Mouse (Mus musculus) mammary gland, adult 2 months (tissue): ENCODE measurements around the gene Olfr538. TPM values are rescaled to one million over a fixed set of nuclear protein-coding genes. Genes with fewer than 3 reads are reported as not detected.

ENCODE experiments used
- polyA plus RNA-seq: library from polyadenylated mRNA; depleted of rRNA; stranded (reverse); fragments of >200 nt; gene quantifications from 2 replicates; pipeline ENCODE4 v1.2.3, GENCODE M21; 2012; ENCODE audit warnings: low replicate concordance; rRNA removed

Gene Olfr538
- not detected in 2 replicates for polyA plus RNA-seq

DNA sequence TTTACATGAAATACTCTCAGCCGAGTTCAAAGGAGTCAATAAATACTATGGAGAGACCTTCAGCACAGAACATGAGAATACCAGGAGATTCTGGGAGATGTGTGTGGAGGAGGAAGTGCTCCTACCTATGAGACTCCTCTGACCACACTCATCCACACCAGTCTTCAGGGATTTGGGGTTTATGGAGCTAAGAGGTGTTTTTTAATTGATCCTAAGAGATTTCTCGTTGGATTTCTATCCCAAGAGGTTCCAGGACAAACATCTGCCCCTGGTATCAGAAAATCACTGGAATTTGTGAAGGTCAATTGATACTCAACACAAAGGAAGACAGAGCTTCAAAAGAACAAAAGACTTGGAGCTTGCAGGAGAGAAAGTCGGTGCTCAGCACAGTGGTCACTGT, at the start of gene Olfr538:
TSS of gene Olfr538 (plus strand) at position 301 of the 400 bp plus-strand sequence.

DNA sequence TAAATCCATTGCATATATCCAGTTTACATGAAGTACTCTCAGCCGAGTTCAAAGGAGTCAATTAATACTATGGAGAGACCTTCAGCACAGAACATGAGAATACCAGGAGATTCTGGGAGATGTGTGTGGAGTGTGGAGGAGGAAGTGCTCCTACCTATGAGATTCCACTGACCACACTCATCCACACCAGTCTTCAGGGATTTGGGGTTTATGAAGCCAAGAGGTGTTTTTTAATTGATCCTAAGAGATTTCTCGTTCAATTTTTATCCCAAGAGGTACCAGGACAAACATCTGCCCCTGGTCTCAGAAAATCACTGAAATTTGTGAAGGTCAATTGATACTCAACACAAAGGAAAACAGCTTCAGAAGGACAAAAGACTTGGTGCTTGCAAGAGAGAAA, 33.3 kb downstream of the Olfr538 start, which contains the start of gene Olfr46:
TSS of gene Olfr46 (plus strand) at position 301 of the 400 bp plus-strand sequence.

Other genes with a start within 250 kb of the Olfr538 start
- gene Olfr525, start 247.0 kb upstream of the Olfr538 start, polyA plus RNA-seq, result not detected in 2 replicates
- not detected in 2 replicates for gene Olfr527, start 233.9 kb upstream of the Olfr538 start, polyA plus RNA-seq
- gene Olfr60, start 206.2 kb upstream of the Olfr538 start, polyA plus RNA-seq, result 1.1 and 1.2 TPM in 2 replicates
- gene Olfr530, start 191.6 kb upstream of the Olfr538 start, polyA plus RNA-seq, result not detected in 2 replicates
- gene Olfr531, start 165.0 kb upstream of the Olfr538 start, polyA plus RNA-seq, result not detected in 2 replicates
- gene Olfr532, start 146.2 kb upstream of the Olfr538 start, polyA plus RNA-seq, result not detected in 2 replicates
- gene Olfr533, start 104.5 kb upstream of the Olfr538 start, polyA plus RNA-seq, result not detected in 2 replicates
- gene Olfr535, start 83.7 kb upstream of the Olfr538 start, polyA plus RNA-seq, result not detected in 2 replicates
- not detected in 2 replicates for gene Olfr536, start 60.5 kb upstream of the Olfr538 start, polyA plus RNA-seq
- gene Olfr46, start 33.4 kb downstream of the Olfr538 start, polyA plus RNA-seq, result not detected in 2 replicates
- gene Olfr61, start 61.1 kb downstream of the Olfr538 start, polyA plus RNA-seq, result not detected in 2 replicates
- not detected in 2 replicates for gene Olfr53, start 78.6 kb downstream of the Olfr538 start, polyA plus RNA-seq
- gene Olfr539, start 92.0 kb downstream of the Olfr538 start, polyA plus RNA-seq, result not detected in 2 replicates
- not detected in 2 replicates for gene Olfr45, start 114.1 kb downstream of the Olfr538 start, polyA plus RNA-seq
- not detected in 2 replicates for gene Olfr541, start 129.4 kb downstream of the Olfr538 start, polyA plus RNA-seq
- 154 and 260 TPM in 2 replicates for gene Cyp2e1, start 195.9 kb downstream of the Olfr538 start, polyA plus RNA-seq
- 0.12 and 0.17 TPM in 2 replicates for gene Syce1, start 220.0 kb downstream of the Olfr538 start, polyA plus RNA-seq